Mouse (Mus musculus) heart, embryonic 13.5 days (tissue): ENCODE measurements at regions not wholly inside any gene's neighbourhood (a gene's known extent, or its start where the extent isn't known, plus 50 kb on each side); places are given as distances from the start of the nearest gene placed in this dataset.

Source experiments
- ATAC-seq: fragments of 200-750 bp; cut with Nextera tagmentation; 2 replicates; pipeline ENCODE4 v1.8.0; 2017; ENCODE audit warnings: moderate TSS enrichment; ENCODE audit not compliant: insufficient number of reproducible peaks, low FRiP score, low TSS enrichment; ENCODE audit errors: extremely low read depth
- H3K27ac ChIP-seq: fragments of 300-500 bp; sonication (generic); replicated peaks from 2 replicates; pipeline ENCODE4 v1.5.1; 2015; ENCODE audit warnings: moderate library complexity, mild to moderate bottlenecking, inconsistent platforms
- H3K27me3 ChIP-seq: fragments of 300-500 bp; sonication (generic); replicated peaks from 2 replicates; pipeline ENCODE4 v1.6.1; 2015; ENCODE audit warnings: mild to moderate bottlenecking, inconsistent platforms
- H3K36me3 ChIP-seq: fragments of 300-500 bp; sonication (generic); 2 replicates; pipeline ENCODE4 v1.6.1; 2015; ENCODE audit warnings: mild to moderate bottlenecking, inconsistent platforms
- H3K4me1 ChIP-seq: fragments of 300-500 bp; sonication (generic); 2 replicates; pipeline ENCODE4 v1.6.1; 2015; ENCODE audit warnings: inconsistent platforms
- H3K4me2 ChIP-seq: fragments of 300-500 bp; sonication (generic); 2 replicates; pipeline ENCODE4 v1.6.1; 2015; ENCODE audit warnings: inconsistent platforms, mild to moderate bottlenecking, moderate library complexity
- H3K4me3 ChIP-seq: fragments of 300-500 bp; sonication (generic); 2 replicates; pipeline ENCODE4 v1.5.1; 2015; ENCODE audit warnings: moderate library complexity, mild to moderate bottlenecking, inconsistent platforms
- H3K9ac ChIP-seq: fragments of 300-500 bp; sonication (generic); 2 replicates; pipeline ENCODE4 v1.6.1; 2015; ENCODE audit warnings: inconsistent platforms, mild to moderate bottlenecking, moderate library complexity
- H3K9me3 ChIP-seq: fragments of 300-500 bp; sonication (generic); 2 replicates; pipeline ENCODE4 v1.6.1; 2016; ENCODE audit warnings: inconsistent platforms
- WGBS: fragments of 180-500 bp; shearing (Covaris S2); methylation state at CpG from one replicate; pipeline ENCODE4 v1.1.7; 2015; ENCODE audit warnings: mixed read lengths; 5-methylcytosine and 5-hydroxymethylcytosine counted together

GRCm38 (mm10) chr10:43818623-43819022 is 82.9 kb downstream of the Qrsl1 start:
- no peak for ATAC-seq
- WGBS, result 54% methylated on average over 5 of the region's 5 CpGs
- H3K36me3 ChIP-seq, result no peaks in the 10 kb centered on the region
- H3K27ac ChIP-seq, result no peak overlapping the region
- H3K4me1 ChIP-seq, result 0 out of 2 replicates have a peak, but pooled peaks cover 4% of the 10 kb centered on the region
- H3K9ac ChIP-seq, result no peak overlapping the region
- H3K4me2 ChIP-seq, result no peak overlapping the region
- no peaks in the 10 kb centered on the region for H3K27me3 ChIP-seq
- H3K4me3 ChIP-seq, result no peak overlapping the region
- no peaks in the 10 kb centered on the region for H3K9me3 ChIP-seq

GRCm38 (mm10) chr10:43819434-43819833 is 82.1 kb downstream of the Qrsl1 start:
- no peak overlapping the region for H3K9ac ChIP-seq
- H3K4me2 ChIP-seq, result no peak overlapping the region
- ATAC-seq, result no peak
- H3K9me3 ChIP-seq, result no peaks in the 10 kb centered on the region
- H3K36me3 ChIP-seq, result no peaks in the 10 kb centered on the region
- H3K27ac ChIP-seq, result no peak overlapping the region
- H3K4me3 ChIP-seq, result no peak overlapping the region
- 76% methylated on average over 6 of the region's 6 CpGs for WGBS
- H3K27me3 ChIP-seq, result no peaks in the 10 kb centered on the region
- 0 out of 2 replicates have a peak, but pooled peaks cover 4% of the 10 kb centered on the region for H3K4me1 ChIP-seq

- H3K27ac ChIP-seq, result no peak overlapping the region
- ATAC-seq, result no peak
- H3K4me2 ChIP-seq, result no peak overlapping the region
- no peak overlapping the region for H3K9ac ChIP-seq
- WGBS, result 69% methylated on average over 1 of the region's 1 CpGs
- H3K4me3 ChIP-seq, result no peak overlapping the region
- H3K27me3 ChIP-seq, result no peaks in the 10 kb centered on the region
- H3K4me1 ChIP-seq, result no peaks in the 10 kb centered on the region
- no peaks in the 10 kb centered on the region for H3K36me3 ChIP-seq
- H3K9me3 ChIP-seq, result 0 out of 2 replicates have a peak, but pooled peaks cover 1% of the 10 kb centered on the region
Observed at GRCm38 (mm10) chr10:43822615-43823014, 78.9 kb downstream of the Qrsl1 start.

- Histone ChIP-seq H3K4me1 (no peaks in the 10 kb centered on the region), H3K9ac (no peak overlapping the region), H3K4me2 (no peak overlapping the region), H3K27ac (no peak overlapping the region), H3K27me3 (no peaks in the 10 kb centered on the region), H3K9me3 (0 out of 2 replicates have a peak, but pooled peaks cover 5% of the 10 kb centered on the region), H3K36me3 (no peaks in the 10 kb centered on the region), H3K4me3 (no peak overlapping the region)
- 72% methylated on average over 5 of the region's 5 CpGs for WGBS
- ATAC-seq, result no peak
Observed at GRCm38 (mm10) chr10:43824009-43824408, 77.5 kb downstream of the Qrsl1 start.
